10 mouse cellular contexts compared by ENCODE assay signal in genomic region chr4:42951206-42952195, GRCm38 (mm10). TPM values are rescaled to one million over a fixed set of nuclear protein-coding genes. Genes with fewer than 3 reads are reported as not detected.
A peak's percentile ranks its signal among the peaks of the same experiment; 100 is the strongest.
DNase-seq lines count a peak whose midpoint lies in the region; ATAC-seq and TF ChIP-seq lines count a peak whose summit lies in the region.
"Had no signal": no experiment of that assay in that cellular context is flagged by ENCODE, and none has a peak within 500 bp of the region (broad histone marks: within the 10 kb centered on the region; RNA-seq: fewer than 3 reads in every experiment).

No protein-coding gene starts in this region.

- peak overlapping the region; percentile 62 for H3K27ac ChIP-seq in cerebellum, adult 2 months (ENCODE audit: insufficient read depth, low read length)
- H3K27ac ChIP-seq in heart, embryonic 14.5 days (replicated peaks in 1 of 2; ENCODE audit: control insufficient read depth in 1 of 2, insufficient read depth in 1 of 2, low read depth in 2 of 2, low read length in 2 of 2), result peak overlapping the region; percentile 96 to 99
- H3K27ac ChIP-seq in midbrain, embryonic 10.5 days (replicated peaks), result peak overlapping the region; percentile 63

- H3K36me3 ChIP-seq in E14TG2a.4 (ENCODE audit: insufficient read depth, low read length), result peaks cover 38% of the 10 kb centered on the region
- H3K36me3 ChIP-seq in heart, embryonic 14.5 days (ENCODE audit: control insufficient read depth, insufficient read depth, low read length), result peaks cover 15% of the 10 kb centered on the region
- H3K36me3 ChIP-seq in midbrain, embryonic 10.5 days, result peaks cover 29% of the 10 kb centered on the region

- intact Hi-C loops in left cerebral cortex, postnatal 36 days (cut with DNase I), result no loop called here

- DNase-seq in cerebellum, adult 2 months, result no peak
- no peak for DNase-seq in cerebellum, adult 8-10 months
- no peak for DNase-seq in midbrain, embryonic 10.5 days (ENCODE audit: low spot score)
- no peak for DNase-seq in left cerebral cortex, postnatal 36 days (ENCODE audit: low spot score in 2 of 2)
- DNase-seq in thymus, postnatal 4 days, result no peak

- 35% methylated on average over 11 of the region's 11 CpGs for WGBS in cerebellum, adult 2 months
- WGBS in heart, embryonic 14.5 days, result 57% methylated on average over 11 of the region's 11 CpGs
- 68% methylated on average over 11 of the region's 11 CpGs for WGBS in midbrain, embryonic 10.5 days

- peak overlapping the region; percentile 97 for H3K9ac ChIP-seq in heart, embryonic 14.5 days (ENCODE audit: low read length)

- peak overlapping the region; percentile 89 for H3K4me2 ChIP-seq in heart, embryonic 14.5 days (ENCODE audit: low read length)

- peak overlapping the region; percentile 69 for H3K4me3 ChIP-seq in cerebellum, adult 2 months (replicated peaks; ENCODE audit: insufficient read depth, low read depth, low read length)
- peak overlapping the region; percentile 95 for H3K4me3 ChIP-seq in E14TG2a.4 (replicated peaks; ENCODE audit: low read length)
- H3K4me3 ChIP-seq in heart, embryonic 14.5 days (ENCODE audit: control insufficient read depth in 1 of 2, insufficient read depth in 1 of 2, low read depth in 1 of 2, low read length in 2 of 2), result peak overlapping the region in 1 of 2 experiments; percentile 76; a peak in 3 of 4 replicates
- H3K4me3 ChIP-seq in midbrain, embryonic 10.5 days, result peak overlapping the region; percentile 93

- H3K9me3 ChIP-seq in E14TG2a.4 (ENCODE audit: low read length), result no peaks in the 10 kb centered on the region
- H3K9me3 ChIP-seq in heart, embryonic 14.5 days (ENCODE audit: control insufficient read depth, low read length), result no peaks in the 10 kb centered on the region
- no peaks in the 10 kb centered on the region for H3K9me3 ChIP-seq in midbrain, embryonic 10.5 days (replicated peaks)

- ATAC-seq in heart, embryonic 14.5 days (ENCODE audit: insufficient number of reproducible peaks, insufficient read depth, low FRiP score, low read depth), result no peak
- ATAC-seq in erythroblast, adult 5-6 weeks (replicated peaks; ENCODE audit: low FRiP score, poor library complexity, severe bottlenecking), result no peak

- no peak for TF ChIP-seq CTCF in cerebellum, adult 2 months (IDR thresholded peaks at IDR 0.05; ENCODE audit: borderline replicate concordance, insufficient read depth, low read depth, low read length)
- TF ChIP-seq CTCF in E14TG2a.4 (conservative IDR thresholded peaks at IDR 0.05; ENCODE audit: low read length), result no peak

- peaks cover 38% of the 10 kb centered on the region for H3K4me1 ChIP-seq in cerebellum, adult 2 months (ENCODE audit: control insufficient read depth, insufficient read depth, low read length)
- peaks cover 70% of the 10 kb centered on the region for H3K4me1 ChIP-seq in E14TG2a.4 (replicated peaks; ENCODE audit: low read depth, low read length)
- H3K4me1 ChIP-seq in heart, embryonic 14.5 days (ENCODE audit: control insufficient read depth in 2 of 2, insufficient read depth in 2 of 2, low read length in 2 of 2), result peaks cover 40 to 46% of the 10 kb centered on the region in 2 experiments
- peaks cover 81% of the 10 kb centered on the region for H3K4me1 ChIP-seq in midbrain, embryonic 10.5 days

- no peaks in the 10 kb centered on the region for H3K27me3 ChIP-seq in cerebellum, adult 2 months (ENCODE audit: control insufficient read depth, insufficient read depth, low read length)
- peaks cover 16% of the 10 kb centered on the region for H3K27me3 ChIP-seq in E14TG2a.4 (ENCODE audit: insufficient read depth, low read length)
- peaks cover 9% of the 10 kb centered on the region; the same call in 1 of the 2 replicates for H3K27me3 ChIP-seq in heart, embryonic 14.5 days (ENCODE audit: control insufficient read depth, insufficient read depth, low read length)
- peaks cover 15% of the 10 kb centered on the region for H3K27me3 ChIP-seq in midbrain, embryonic 10.5 days (ENCODE audit: low read depth, poor library complexity, severe bottlenecking)

- no peak for TF ChIP-seq POLR2A in cerebellum, adult 2 months (IDR thresholded peaks at IDR 0.05; ENCODE audit: borderline replicate concordance, insufficient read depth, low read length)

RNA-seq across cellular contexts. Expression of gene Dnajb5, which starts 1.9 kb away (rescaled TPM):
- polyA plus RNA-seq in cerebellum, adult 2 months (2012; rRNA removed), result 55.0 and 58.7 TPM in 2 replicates
- 17.9 and 18.3 TPM in 2 replicates for polyA plus RNA-seq in heart, embryonic 14.5 days (2014; fragmentation: Nextera tagmentation; extraction: Ambion mirVana)
- polyA plus RNA-seq in midbrain, embryonic 10.5 days (2016; fragmentation: Nextera tagmentation; extraction: Ambion mirVana), result 14.9 and 22.6 TPM in 2 replicates
- total RNA-seq in erythroblast, adult 5-6 weeks (2015; ENCODE audit: low replicate concordance), result 7.9 TPM in 1 of 2 replicates, not detected in the other
- total RNA-seq in erythroblast, adult 5-6 weeks (2017; ENCODE audit: low replicate concordance), result 0.14 TPM in 1 of 2 replicates, not detected in the other
- 100 to 1,000 TPM; 197 to 202 TPM for total RNA-seq in left cerebral cortex, postnatal 36 days (2021)

RNA-seq across cellular contexts. Expression of gene 1700022I11Rik, which starts 17.9 kb away (rescaled TPM):
- polyA plus RNA-seq in cerebellum, adult 2 months (2012; rRNA removed), result not detected in 2 replicates
- polyA plus RNA-seq in heart, embryonic 14.5 days (2014; fragmentation: Nextera tagmentation; extraction: Ambion mirVana), result 0.57 and 0.70 TPM in 2 replicates
- polyA plus RNA-seq in midbrain, embryonic 10.5 days (2016; fragmentation: Nextera tagmentation; extraction: Ambion mirVana), result 0.47 and 0.59 TPM in 2 replicates
- not detected in 2 replicates for total RNA-seq in erythroblast, adult 5-6 weeks (2015; ENCODE audit: low replicate concordance)
- total RNA-seq in erythroblast, adult 5-6 weeks (2017; ENCODE audit: low replicate concordance), result 5.3 TPM in 1 of 2 replicates, not detected in the other
- total RNA-seq in left cerebral cortex, postnatal 36 days (2021), result not detected
- total RNA-seq: adrenal gland, postnatal 4 days; heart, adult 18-20 months had no signal

RNA-seq across cellular contexts. Expression of gene Phf24, which starts 35.0 kb away (rescaled TPM):
- polyA plus RNA-seq in cerebellum, adult 2 months (2012; rRNA removed), result 79.9 and 84.1 TPM in 2 replicates
- 5.6 and 5.8 TPM in 2 replicates for polyA plus RNA-seq in heart, embryonic 14.5 days (2014; fragmentation: Nextera tagmentation; extraction: Ambion mirVana)
- 1.6 and 2.1 TPM in 2 replicates for polyA plus RNA-seq in midbrain, embryonic 10.5 days (2016; fragmentation: Nextera tagmentation; extraction: Ambion mirVana)
- not detected in 2 replicates for total RNA-seq in erythroblast, adult 5-6 weeks (2015; ENCODE audit: low replicate concordance)
- 1.7 and 5.8 TPM in 2 replicates for total RNA-seq in erythroblast, adult 5-6 weeks (2017; ENCODE audit: low replicate concordance)
- 100 to 1,000 TPM; 333 to 352 TPM for total RNA-seq in left cerebral cortex, postnatal 36 days (2021)

RNA-seq across cellular contexts. Expression of gene Vcp, which starts 48.8 kb away (rescaled TPM):
- 196 and 200 TPM in 2 replicates for polyA plus RNA-seq in cerebellum, adult 2 months (2012; rRNA removed)
- polyA plus RNA-seq in heart, embryonic 14.5 days (2014; fragmentation: Nextera tagmentation; extraction: Ambion mirVana), result 469 and 477 TPM in 2 replicates
- 656 and 674 TPM in 2 replicates for polyA plus RNA-seq in midbrain, embryonic 10.5 days (2016; fragmentation: Nextera tagmentation; extraction: Ambion mirVana)
- total RNA-seq in erythroblast, adult 5-6 weeks (2015; ENCODE audit: low replicate concordance), result 71.9 and 85.5 TPM in 2 replicates
- total RNA-seq in erythroblast, adult 5-6 weeks (2017; ENCODE audit: low replicate concordance), result 149 and 153 TPM in 2 replicates
- 100 to 1,000 TPM; 181 to 194 TPM for total RNA-seq in left cerebral cortex, postnatal 36 days (2021)

RNA-seq across cellular contexts. Expression of gene Fancg, which starts 58.8 kb away (rescaled TPM):
- polyA plus RNA-seq in cerebellum, adult 2 months (2012; rRNA removed), result 36.2 and 36.7 TPM in 2 replicates
- 10.8 and 11.7 TPM in 2 replicates for polyA plus RNA-seq in heart, embryonic 14.5 days (2014; fragmentation: Nextera tagmentation; extraction: Ambion mirVana)
- polyA plus RNA-seq in midbrain, embryonic 10.5 days (2016; fragmentation: Nextera tagmentation; extraction: Ambion mirVana), result 25.0 and 27.2 TPM in 2 replicates
- 1.7 and 8.6 TPM in 2 replicates for total RNA-seq in erythroblast, adult 5-6 weeks (2015; ENCODE audit: low replicate concordance)
- total RNA-seq in erythroblast, adult 5-6 weeks (2017; ENCODE audit: low replicate concordance), result 11.8 and 17.6 TPM in 2 replicates
- total RNA-seq in left cerebral cortex, postnatal 36 days (2021), result 10 to 100 TPM in 1 of 2 experiments, 1 to 10 TPM in 1; 8.5 to 12.5 TPM

Comparison
In these comparisons a context has a peak if more than half of its experiments do, and no peak if none do; other contexts are left out.
1. RNA of gene Phf24, which starts 35.0 kb away (polyA plus RNA-seq): 79.9 to 84.1 TPM in cerebellum, adult 2 months; 5.6 to 5.8 TPM in heart, embryonic 14.5 days and 1.6 to 2.1 TPM in midbrain, embryonic 10.5 days; every median in the first group is over 10 times any median in the second.
2. Peak in every context shown above with its lines, with median percentiles within 50 percentile points of each other: H3K27ac ChIP-seq.